ENCODE assay signal across 9 mouse cellular contexts in the genomic region with DNA sequence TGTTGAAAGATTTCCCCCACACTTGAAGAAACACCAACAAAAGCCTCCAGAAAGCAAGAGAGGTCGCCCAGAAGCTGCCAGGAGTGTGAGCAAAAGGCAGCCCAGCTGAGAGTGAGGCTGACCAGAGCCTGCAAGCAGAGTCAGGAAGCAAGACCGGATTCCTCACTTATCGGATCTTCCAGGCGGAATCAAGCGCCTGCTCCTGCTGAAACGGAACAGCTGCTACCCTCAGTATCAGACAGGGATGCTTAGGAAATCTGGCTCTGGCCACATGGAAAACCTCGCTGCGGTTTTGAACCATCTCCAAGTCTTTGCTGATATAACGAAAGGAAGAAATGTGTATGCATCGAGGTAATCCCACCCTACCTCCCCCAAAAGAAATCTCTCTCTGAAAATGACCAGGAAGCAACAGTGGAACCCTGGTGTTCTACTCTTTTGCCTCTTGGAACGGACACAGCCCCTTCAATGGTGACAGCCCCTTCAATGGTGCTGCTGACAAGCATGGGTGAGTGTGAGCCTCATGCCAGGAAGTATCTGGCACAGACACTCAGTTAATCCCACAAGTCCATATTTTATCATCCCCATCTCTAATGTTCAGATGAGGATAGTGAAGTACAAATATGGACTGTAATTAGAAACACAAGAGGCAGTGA.
A peak's percentile ranks its signal among the peaks of the same experiment; 100 is the strongest.
DNase-seq lines count a peak whose midpoint lies in the region; ATAC-seq and TF ChIP-seq lines count a peak whose summit lies in the region.
"Had no signal": no experiment of that assay in that cellular context is flagged by ENCODE, and none has a peak within 500 bp of the region (broad histone marks: within the 10 kb centered on the region; RNA-seq: fewer than 3 reads in every experiment).

No protein-coding gene starts in this region.

- peak overlapping the region; percentile 18; the same call in 1 of the 2 replicates for H3K4me2 ChIP-seq in intestine, embryonic 14.5 days (ENCODE audit: low read length)
- no peak overlapping the region for H3K4me2 ChIP-seq in intestine, postnatal 0 days (replicated peaks; ENCODE audit: low read depth)
- H3K4me2 ChIP-seq in heart, embryonic 16.5 days (ENCODE audit: low read depth, low read length): peak overlapping the region; percentile 35
- H3K4me2 ChIP-seq: embryonic facial prominence, embryonic 12.5 days had no signal

- peak; percentile 84 for ATAC-seq in intestine, embryonic 14.5 days (replicated peaks; ENCODE audit: low FRiP score, low TSS enrichment, low read depth)
- ATAC-seq in intestine, postnatal 0 days: no peak
- peak; percentile 92 for ATAC-seq in heart, embryonic 16.5 days (replicated peaks; ENCODE audit: extremely low read depth, insufficient read depth, low FRiP score)

- H3K4me3 ChIP-seq in intestine, embryonic 14.5 days (ENCODE audit: low read depth, low read length): no peak overlapping the region
- no peak overlapping the region for H3K4me3 ChIP-seq in intestine, postnatal 0 days (ENCODE audit: low read depth, low read length)
- peak overlapping the region; percentile 4 for H3K4me3 ChIP-seq in heart, embryonic 16.5 days (ENCODE audit: low read length)
- H3K4me3 ChIP-seq: embryonic facial prominence, embryonic 12.5 days had no signal

- H3K9me3 ChIP-seq in intestine, embryonic 14.5 days (ENCODE audit: control insufficient read depth, low read length): no peaks in the 10 kb centered on the region
- H3K9me3 ChIP-seq in intestine, postnatal 0 days (ENCODE audit: control insufficient read depth): no peaks in the 10 kb centered on the region
- peaks cover 5% of the 10 kb centered on the region for H3K9me3 ChIP-seq in heart, embryonic 16.5 days (replicated peaks; ENCODE audit: control insufficient read depth, low read length)
- H3K9me3 ChIP-seq: embryonic facial prominence, embryonic 12.5 days had no signal

- peaks cover 6% of the 10 kb centered on the region; the same call in 1 of the 2 replicates for H3K4me1 ChIP-seq in intestine, embryonic 14.5 days (replicated peaks; ENCODE audit: control insufficient read depth, insufficient read depth, low read length)
- no peaks in the 10 kb centered on the region for H3K4me1 ChIP-seq in intestine, postnatal 0 days (replicated peaks; ENCODE audit: control insufficient read depth, insufficient read depth, low read length)
- H3K4me1 ChIP-seq in heart, embryonic 16.5 days (ENCODE audit: control insufficient read depth, insufficient read depth, low read length): peaks cover 22% of the 10 kb centered on the region

- DNase-seq in intestine, embryonic 14.5 days (ENCODE audit: low spot score): peak; percentile 74
- DNase-seq in cerebellum, postnatal 25 days: peak; percentile 43 to 46
- DNase-seq in lung, postnatal 10 days: peak; percentile 74
- no peak for DNase-seq in gastrocnemius, adult 18-20 months (ENCODE audit: low spot score)
- DNase-seq in layer of hippocampus, postnatal 36 days: no peak
- no peak for DNase-seq in thymus, postnatal 4 days

- TF ChIP-seq CTCF in intestine, postnatal 0 days (IDR thresholded peaks at IDR 0.05; ENCODE audit: low read depth): no peak

- peak overlapping the region; percentile 54; the same call in 1 of the 2 replicates for H3K27ac ChIP-seq in intestine, embryonic 14.5 days (ENCODE audit: low read depth)
- no peak overlapping the region for H3K27ac ChIP-seq in intestine, postnatal 0 days (ENCODE audit: low read depth, low read length)
- H3K27ac ChIP-seq in heart, embryonic 16.5 days (ENCODE audit: low read length): peak overlapping the region; percentile 87
- H3K27ac ChIP-seq: embryonic facial prominence, embryonic 12.5 days had no signal

- no peak overlapping the region for H3K9ac ChIP-seq in intestine, embryonic 14.5 days (ENCODE audit: low read length)
- no peak overlapping the region for H3K9ac ChIP-seq in intestine, postnatal 0 days (ENCODE audit: low read depth, low read length)
- no peak overlapping the region for H3K9ac ChIP-seq in heart, embryonic 16.5 days (ENCODE audit: low read length)
- H3K9ac ChIP-seq: embryonic facial prominence, embryonic 12.5 days had no signal

- H3K27me3 ChIP-seq in intestine, embryonic 14.5 days (replicated peaks; ENCODE audit: control insufficient read depth, insufficient read depth, low read length): no peaks in the 10 kb centered on the region
- no peaks in the 10 kb centered on the region for H3K27me3 ChIP-seq in intestine, postnatal 0 days (replicated peaks; ENCODE audit: control insufficient read depth, insufficient read depth, low read length)
- H3K27me3 ChIP-seq in heart, embryonic 16.5 days (ENCODE audit: control insufficient read depth, insufficient read depth, low read length): no peaks in the 10 kb centered on the region
- H3K27me3 ChIP-seq: embryonic facial prominence, embryonic 12.5 days had no signal

- H3K36me3 ChIP-seq in intestine, embryonic 14.5 days (ENCODE audit: control insufficient read depth, insufficient read depth, low read length): no peaks in the 10 kb centered on the region
- H3K36me3 ChIP-seq in intestine, postnatal 0 days (ENCODE audit: control insufficient read depth, insufficient read depth): no peaks in the 10 kb centered on the region
- H3K36me3 ChIP-seq in heart, embryonic 16.5 days (ENCODE audit: control insufficient read depth, insufficient read depth): no peaks in the 10 kb centered on the region
- H3K36me3 ChIP-seq: embryonic facial prominence, embryonic 12.5 days had no signal

- 20% methylated on average over 11 of the region's 11 CpGs for WGBS in intestine, embryonic 14.5 days
- 46% methylated on average over 11 of the region's 11 CpGs for WGBS in intestine, postnatal 0 days
- 7% methylated on average over 11 of the region's 11 CpGs for WGBS in heart, embryonic 16.5 days

Comparison
In these comparisons a context has a peak if more than half of its experiments do, and no peak if none do; other contexts are left out.
1. DNase-seq: peak in intestine, embryonic 14.5 days (single experiment), cerebellum, postnatal 25 days (2 of 2) and lung, postnatal 10 days (single experiment); none in gastrocnemius, adult 18-20 months (single experiment), layer of hippocampus, postnatal 36 days (0 of 2) and thymus, postnatal 4 days (single experiment).